Mouse (Mus musculus): ENCODE results near the gene Pga5. TPM values are rescaled to one million over a fixed set of nuclear protein-coding genes. Genes with fewer than 3 reads are reported as not detected.
A peak's percentile ranks its signal among the peaks of the same experiment; 100 is the strongest.

Pga5 gene
- polyA plus RNA-seq, 1 experiment = not detected

DNA sequence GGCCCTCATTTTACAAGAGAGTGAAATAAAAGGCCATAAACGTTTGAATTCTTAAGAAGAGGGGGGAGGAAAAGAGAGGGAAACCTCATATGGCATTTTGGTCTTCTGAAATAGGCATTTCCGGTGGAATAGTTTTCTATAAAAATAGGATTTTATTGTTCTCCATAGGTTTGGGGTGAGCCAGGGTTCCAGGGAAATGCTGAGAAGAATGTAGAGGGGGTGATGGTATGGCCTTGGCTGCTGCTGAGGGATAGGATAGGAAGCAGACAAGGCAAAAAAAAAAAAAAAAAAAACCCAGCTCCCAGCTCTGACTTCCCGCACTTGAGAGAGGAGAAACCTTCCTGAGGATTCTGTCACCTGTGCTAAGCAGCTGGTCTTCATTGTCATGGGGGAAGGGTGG is 21.8 kb downstream of the Pga5 start:
- H3K27me3 ChIP-seq (replicated peaks) = peaks cover 25% of the 10 kb centered on the region
- H3K4me3 ChIP-seq (replicated peaks) = no peak overlapping the region
- H3K36me3 ChIP-seq (replicated peaks; ENCODE audit: low read length) = peaks cover 6% of the 10 kb centered on the region
- TF ChIP-seq GATA1 (IDR thresholded peaks at IDR 0.05; ENCODE audit: borderline replicate concordance, low read length) (no peak), FLI1 (IDR thresholded peaks at IDR 0.05; ENCODE audit: low read length) (no peak)
- H3K9me3 ChIP-seq = peaks cover 4% of the 10 kb centered on the region; the same call in 1 of the 2 replicates
- H3K4me1 ChIP-seq = peaks cover 50% of the 10 kb centered on the region

DNA sequence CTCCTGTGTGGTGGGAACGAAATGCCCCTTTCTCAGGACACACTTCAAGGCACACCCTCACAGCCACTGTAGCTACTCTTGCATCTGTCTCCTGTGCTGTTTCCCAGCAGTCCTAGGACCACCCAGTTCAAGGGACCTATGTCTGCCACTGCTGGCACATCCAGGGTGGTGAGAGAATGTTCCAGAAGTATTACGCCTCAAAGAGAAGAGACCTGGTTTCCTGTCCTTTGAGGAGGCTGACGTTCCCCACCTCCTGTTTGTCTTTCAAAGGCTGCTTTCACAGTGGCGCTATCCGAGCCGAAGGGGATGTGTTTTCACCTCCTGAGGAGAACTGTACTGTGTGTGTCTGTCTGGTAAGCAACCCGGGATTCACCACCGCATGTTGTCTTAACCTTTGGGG is 29.7 kb downstream of the Pga5 start:
- Histone ChIP-seq H3K27me3 (replicated peaks) (peaks cover 63% of the 10 kb centered on the region), H3K36me3 (replicated peaks; ENCODE audit: low read length) (no peaks in the 10 kb centered on the region), H3K4me3 (replicated peaks) (peak overlapping the region; percentile 33), H3K4me1 (peaks cover 15% of the 10 kb centered on the region), H3K9me3 (peaks cover 9% of the 10 kb centered on the region)
- TF ChIP-seq FLI1 (IDR thresholded peaks at IDR 0.05; ENCODE audit: low read length) = no peak
- no peak for TF ChIP-seq GATA1 (IDR thresholded peaks at IDR 0.05; ENCODE audit: borderline replicate concordance, low read length)

DNA sequence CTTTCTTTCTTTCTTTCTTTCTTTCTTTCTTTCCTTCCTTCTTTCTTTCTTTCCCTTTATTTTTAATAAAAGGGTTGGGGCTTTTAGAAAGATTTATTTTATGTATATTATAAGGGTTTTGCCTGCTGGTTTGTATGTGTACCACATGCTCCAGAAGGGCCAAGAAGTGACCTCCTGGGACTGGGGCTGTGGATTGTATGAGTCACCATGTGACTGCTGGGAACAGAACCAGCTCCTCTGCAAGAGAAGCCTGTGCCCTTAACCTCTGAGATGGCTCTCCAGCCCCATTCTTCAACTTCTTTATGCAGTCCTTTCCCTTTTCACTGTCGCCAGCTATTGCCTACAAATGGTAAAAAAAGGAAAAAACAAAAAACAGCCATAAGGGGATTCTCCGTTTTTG is 32.3 kb downstream of the Pga5 start:
- Histone ChIP-seq H3K36me3 (replicated peaks; ENCODE audit: low read length) (no peaks in the 10 kb centered on the region), H3K4me1 (peaks cover 29% of the 10 kb centered on the region), H3K27me3 (replicated peaks) (peaks cover 78% of the 10 kb centered on the region), H3K9me3 (peaks cover 7% of the 10 kb centered on the region), H3K4me3 (replicated peaks) (no peak overlapping the region)
- no peak for TF ChIP-seq GATA1 (IDR thresholded peaks at IDR 0.05; ENCODE audit: borderline replicate concordance, low read length)
- no peak for TF ChIP-seq FLI1 (IDR thresholded peaks at IDR 0.05; ENCODE audit: low read length)

DNA sequence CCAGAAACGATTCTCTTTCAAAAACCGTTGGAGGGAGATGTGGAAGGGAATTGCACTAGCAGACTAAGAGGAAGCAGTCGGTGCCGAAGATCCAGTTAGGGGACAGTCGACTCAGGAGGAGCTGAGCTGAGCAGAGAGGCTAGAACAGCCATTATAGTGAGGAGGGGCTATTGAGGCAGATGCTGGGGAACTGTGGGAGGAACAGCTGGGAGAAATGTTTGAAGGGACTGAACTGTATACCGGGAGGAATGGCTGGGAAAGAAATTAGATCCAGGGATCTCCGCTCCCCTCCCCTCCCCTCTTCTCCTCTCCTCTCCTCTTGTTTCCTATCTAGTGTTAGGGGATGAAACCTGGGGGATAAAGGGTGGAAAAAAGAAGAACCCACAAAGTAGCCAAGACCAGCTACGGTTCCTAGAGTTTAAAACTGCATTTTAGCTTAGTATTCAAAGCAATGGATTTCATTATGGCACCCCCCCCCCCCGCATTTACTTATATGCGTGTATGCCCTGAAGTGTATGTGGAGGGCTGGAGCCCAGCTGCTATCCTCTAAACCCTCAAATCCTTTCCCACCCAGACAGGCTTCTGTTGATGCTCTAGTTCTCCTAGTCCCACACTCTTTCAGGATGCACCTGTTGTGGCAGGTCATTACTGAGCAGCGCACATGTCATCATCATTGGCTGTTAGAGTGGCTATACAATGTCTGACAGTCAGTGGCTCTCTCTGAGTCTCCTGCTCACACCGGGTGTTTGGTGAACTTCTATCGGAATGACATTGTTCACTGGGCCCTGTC is 37.1 kb downstream of the Pga5 start:
- no peak for TF ChIP-seq GATA1 (IDR thresholded peaks at IDR 0.05; ENCODE audit: borderline replicate concordance, low read length)
- no peak for TF ChIP-seq FLI1 (IDR thresholded peaks at IDR 0.05; ENCODE audit: low read length)
- Histone ChIP-seq H3K4me3 (replicated peaks) (peak overlapping the region; percentile 50), H3K4me1 (peaks cover 38% of the 10 kb centered on the region), H3K36me3 (replicated peaks; ENCODE audit: low read length) (no peaks in the 10 kb centered on the region), H3K27me3 (replicated peaks) (peaks cover 63% of the 10 kb centered on the region), H3K9me3 (no peaks in the 10 kb centered on the region)

DNA sequence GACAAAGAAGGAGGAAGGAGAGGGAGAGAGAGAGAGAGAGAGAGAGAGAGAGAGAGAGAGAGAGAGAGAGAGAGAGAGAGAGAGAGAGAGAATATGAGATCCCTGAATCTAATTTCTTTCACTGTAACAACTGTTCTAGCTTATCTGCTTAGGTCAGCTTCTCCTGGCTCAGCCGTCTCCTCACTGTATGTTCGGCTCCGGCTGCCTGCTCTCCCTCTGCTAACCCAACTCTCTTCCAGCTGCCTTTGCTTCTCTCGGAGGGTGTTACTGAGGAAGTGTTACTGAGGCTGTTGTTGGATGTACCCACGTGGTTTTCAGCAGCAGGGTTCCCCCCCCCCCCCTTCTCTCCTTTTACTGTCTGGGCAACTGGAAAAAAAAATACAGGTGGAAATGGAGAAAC is 37.8 kb downstream of the Pga5 start:
- Histone ChIP-seq H3K4me1 (peaks cover 42% of the 10 kb centered on the region), H3K4me3 (replicated peaks) (peak overlapping the region; percentile 42), H3K9me3 (no peaks in the 10 kb centered on the region), H3K27me3 (replicated peaks) (peaks cover 64% of the 10 kb centered on the region), H3K36me3 (replicated peaks; ENCODE audit: low read length) (no peaks in the 10 kb centered on the region)
- TF ChIP-seq GATA1 (IDR thresholded peaks at IDR 0.05; ENCODE audit: borderline replicate concordance, low read length) = no peak
- no peak for TF ChIP-seq FLI1 (IDR thresholded peaks at IDR 0.05; ENCODE audit: low read length)

DNA sequence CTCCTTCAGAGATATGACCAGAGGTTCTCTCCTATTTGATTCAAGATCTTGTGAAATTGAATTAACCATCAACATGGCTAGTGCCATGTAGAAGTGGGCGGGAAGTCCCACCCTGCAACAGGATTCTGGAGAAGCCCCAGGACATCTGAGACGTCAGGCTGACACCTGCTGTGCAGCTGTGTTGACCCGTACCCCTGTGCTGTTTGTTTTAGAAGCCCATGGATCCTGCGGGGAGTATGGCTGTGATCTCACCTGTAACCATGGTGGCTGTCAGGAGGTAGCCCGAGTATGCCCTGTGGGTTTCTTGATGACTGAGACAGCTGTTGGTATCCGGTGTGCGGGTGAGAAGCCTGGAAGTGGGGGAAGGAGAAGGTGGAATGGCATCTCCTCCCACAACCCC is 40.0 kb downstream of the Pga5 start:
- TF ChIP-seq FLI1 (IDR thresholded peaks at IDR 0.05; ENCODE audit: low read length) (no peak), GATA1 (IDR thresholded peaks at IDR 0.05; ENCODE audit: borderline replicate concordance, low read length) (no peak)
- peaks cover 56% of the 10 kb centered on the region for H3K27me3 ChIP-seq (replicated peaks)

DNA sequence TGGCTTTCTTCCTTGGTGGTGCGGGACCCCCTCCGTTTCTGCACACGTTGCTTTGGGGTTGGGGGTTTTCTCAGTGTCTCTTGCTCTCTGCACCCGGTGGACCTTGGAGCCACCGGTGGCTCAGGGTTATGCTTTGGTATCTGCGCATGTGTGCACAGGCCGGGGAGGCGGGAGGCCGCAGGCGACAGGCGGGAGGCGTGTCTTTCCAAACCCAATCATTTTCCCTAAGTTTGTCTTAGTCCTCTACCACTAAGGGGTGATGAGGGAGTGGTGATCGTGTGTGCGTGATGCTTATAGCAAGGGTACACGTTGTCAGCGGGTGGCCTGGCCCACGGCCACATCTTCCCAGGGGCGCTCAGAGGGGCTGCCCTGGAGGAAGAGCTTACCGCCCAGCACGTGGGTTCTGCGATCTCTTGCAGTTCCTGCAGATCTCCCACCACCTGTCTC is 43.0 kb downstream of the Pga5 start:
- TF ChIP-seq FLI1 (IDR thresholded peaks at IDR 0.05; ENCODE audit: low read length) (no peak), GATA1 (IDR thresholded peaks at IDR 0.05; ENCODE audit: borderline replicate concordance, low read length) (no peak)
- no peaks in the 10 kb centered on the region for H3K9me3 ChIP-seq
- peaks cover 29% of the 10 kb centered on the region for H3K36me3 ChIP-seq (replicated peaks; ENCODE audit: low read length)
- peak overlapping the region; percentile 84 for H3K4me3 ChIP-seq (replicated peaks)
- peaks cover 33% of the 10 kb centered on the region for H3K27me3 ChIP-seq (replicated peaks)
- peaks cover 26% of the 10 kb centered on the region for H3K4me1 ChIP-seq

More for the DNA sequence above, 40.0 kb downstream of the Pga5 start:
- Histone ChIP-seq H3K4me1 (peaks cover 53% of the 10 kb centered on the region), H3K36me3 (replicated peaks; ENCODE audit: low read length) (peaks cover 3% of the 10 kb centered on the region), H3K4me3 (replicated peaks) (no peak overlapping the region), H3K9me3 (no peaks in the 10 kb centered on the region)

DNA sequence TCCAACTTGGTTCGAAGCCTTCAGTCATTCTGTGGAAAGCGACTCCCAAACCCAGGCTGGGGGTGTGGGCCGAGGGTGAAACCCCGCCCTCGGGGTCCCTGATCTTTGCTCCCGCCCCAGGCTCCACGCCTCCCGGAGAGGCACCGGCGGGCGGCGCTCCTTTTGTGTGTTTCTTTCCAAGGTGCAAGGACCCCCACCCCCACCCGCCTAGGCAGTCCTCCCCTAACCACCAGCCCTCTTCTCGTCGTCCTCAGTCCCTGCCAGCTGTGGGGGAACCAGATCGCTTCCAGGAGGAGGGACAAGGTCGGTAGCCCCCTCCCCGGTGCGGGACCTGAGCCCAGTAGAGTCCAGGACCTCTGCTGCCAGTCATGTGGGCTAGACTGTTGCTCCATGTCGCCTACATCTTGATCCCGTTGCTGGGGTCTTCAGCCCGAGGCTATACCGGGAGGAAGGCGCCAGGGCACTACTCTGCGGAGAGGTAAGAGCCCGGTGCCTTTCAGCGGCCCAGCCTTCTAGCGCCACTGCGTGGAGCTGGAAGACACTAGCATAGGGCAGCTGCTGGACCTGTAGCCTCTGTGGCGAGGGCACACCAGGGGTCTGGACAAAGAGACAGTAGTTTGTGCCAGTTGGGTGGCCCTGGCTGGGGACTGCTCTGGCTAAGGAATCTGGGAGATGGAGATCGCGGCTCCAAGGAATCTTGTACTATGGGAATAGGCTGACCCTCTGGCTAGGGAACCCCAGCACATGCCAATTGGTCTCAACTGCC is 43.6 kb downstream of the Pga5 start, which contains the start of gene Vwce:
Gene Vwce (plus strand): TSS at position 108 of the 766 bp plus-strand sequence.
- TF ChIP-seq FLI1 (IDR thresholded peaks at IDR 0.05; ENCODE audit: low read length) (no peak), GATA1 (IDR thresholded peaks at IDR 0.05; ENCODE audit: borderline replicate concordance, low read length) (no peak)
- Histone ChIP-seq H3K4me1 (peaks cover 26% of the 10 kb centered on the region), H3K27me3 (replicated peaks) (peaks cover 33% of the 10 kb centered on the region), H3K9me3 (no peaks in the 10 kb centered on the region), H3K4me3 (replicated peaks) (peak within 1 kb of the TSS; percentile 84), H3K36me3 (replicated peaks; ENCODE audit: low read length) (peaks cover 35% of the 10 kb centered on the region)

Other genes with a start within 250 kb of the Pga5 start
- 0.12 TPM in 1 of 2 replicates, not detected in the other for gene Lrrc10b, start 220.6 kb downstream of the Pga5 start, polyA plus RNA-seq (2012; ENCODE audit: insufficient read depth, low replicate concordance)
- gene Ppp1r32, start 195.1 kb downstream of the Pga5 start, polyA plus RNA-seq (2012; ENCODE audit: insufficient read depth, low replicate concordance) = 2.2 and 23.1 TPM in 2 replicates
- 6.9 and 11.1 TPM in 2 replicates for gene Cpsf7, start 152.8 kb downstream of the Pga5 start, polyA plus RNA-seq (2012; ENCODE audit: insufficient read depth, low replicate concordance)
- gene Sdhaf2, start 151.9 kb downstream of the Pga5 start, polyA plus RNA-seq (2012; ENCODE audit: insufficient read depth, low replicate concordance) = 1.5 and 8.7 TPM in 2 replicates
- gene Tmem216, start 121.8 kb downstream of the Pga5 start, polyA plus RNA-seq (2012; ENCODE audit: insufficient read depth, low replicate concordance) = 0.85 and 2.7 TPM in 2 replicates
- 19.0 and 19.6 TPM in 2 replicates for gene Cyb561a3, start 100.9 kb downstream of the Pga5 start, polyA plus RNA-seq (2012; ENCODE audit: insufficient read depth, low replicate concordance)
- 2.5 and 5.2 TPM in 2 replicates for gene Tmem138, start 100.7 kb downstream of the Pga5 start, polyA plus RNA-seq (2012; ENCODE audit: insufficient read depth, low replicate concordance)
- gene Ddb1, start 72.7 kb downstream of the Pga5 start, polyA plus RNA-seq (2012; ENCODE audit: insufficient read depth, low replicate concordance) = 9.8 and 16.8 TPM in 2 replicates
- 3.5 and 7.3 TPM in 2 replicates for gene Tkfc, start 72.4 kb downstream of the Pga5 start, polyA plus RNA-seq (2012; ENCODE audit: insufficient read depth, low replicate concordance)
- gene Vwce, start 43.9 kb downstream of the Pga5 start, polyA plus RNA-seq (2012; ENCODE audit: insufficient read depth, low replicate concordance) = 0.46 TPM in 1 of 2 replicates, not detected in the other
- gene Vps37c, start 10.7 kb upstream of the Pga5 start, polyA plus RNA-seq (2012; ENCODE audit: insufficient read depth, low replicate concordance) = 60.2 and 90.5 TPM in 2 replicates
- not detected in 2 replicates for gene Cd5, start 60.9 kb upstream of the Pga5 start, polyA plus RNA-seq (2012; ENCODE audit: insufficient read depth, low replicate concordance)
- not detected in 2 replicates for gene Cd6, start 152.0 kb upstream of the Pga5 start, polyA plus RNA-seq (2012; ENCODE audit: insufficient read depth, low replicate concordance)
- gene Slc15a3, start 161.7 kb upstream of the Pga5 start, polyA plus RNA-seq (2012; ENCODE audit: insufficient read depth, low replicate concordance) = 13.1 and 29.4 TPM in 2 replicates
- gene Tmem132a, start 191.9 kb upstream of the Pga5 start, polyA plus RNA-seq (2012; ENCODE audit: insufficient read depth, low replicate concordance) = 1.0 and 2.9 TPM in 2 replicates
- gene Tmem109, start 203.9 kb upstream of the Pga5 start, polyA plus RNA-seq (2012; ENCODE audit: insufficient read depth, low replicate concordance) = 6.7 and 17.2 TPM in 2 replicates
- 16.9 and 54.8 TPM in 2 replicates for gene Prpf19, start 217.2 kb upstream of the Pga5 start, polyA plus RNA-seq (2012; ENCODE audit: insufficient read depth, low replicate concordance)
- gene Zp1, start 242.6 kb upstream of the Pga5 start, polyA plus RNA-seq (2012; ENCODE audit: insufficient read depth, low replicate concordance) = not detected in 2 replicates